Mouse (Mus musculus) heart, postnatal 10 days (tissue): ENCODE data around the gene Syn3. TPM values are rescaled to one million over a fixed set of nuclear protein-coding genes. Genes with fewer than 3 reads are reported as not detected.

Experiments used
- DNase-seq, 2 experiments: peaks; one replicate each; pipeline ENCODE4 v3.0.0; 2021
- intact Hi-C: fragments of 180-260 bp; cut with DNase I; formaldehyde crosslinking; loops from one replicate; pipeline ENCODE4 v1.15.1; 2025
- total RNA-seq, 2 experiments: library from RNA; stranded (reverse); gene quantifications; 2 replicates each; pipeline ENCODE4 v1.2.3; 2021

Gene Syn3
- total RNA-seq, 2 experiments from 2014 or later: 0.62 to 0.79 TPM

DNA sequence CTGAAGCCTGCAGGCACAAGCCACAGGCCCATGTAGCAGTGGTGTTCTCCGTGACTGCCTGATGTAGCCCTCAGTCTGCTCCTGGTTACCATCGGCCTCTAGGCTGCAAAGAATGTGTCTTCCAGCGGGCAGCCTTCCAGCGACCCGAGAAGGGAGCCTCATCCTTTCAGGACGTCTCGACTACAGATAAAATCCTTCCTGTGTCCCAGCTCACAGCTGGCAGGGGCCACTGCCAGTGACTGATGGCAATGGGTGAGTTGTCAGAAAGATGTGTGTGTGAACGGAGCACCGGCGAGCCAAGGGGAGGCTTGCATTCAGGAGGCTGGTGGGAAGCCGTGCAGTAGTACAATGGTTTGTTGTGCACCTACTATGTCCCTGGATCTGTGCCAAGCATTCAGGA, 122.8 kb downstream of the Syn3 start:
- DNase-seq: no peak
- intact Hi-C loops: no loop called here

DNA sequence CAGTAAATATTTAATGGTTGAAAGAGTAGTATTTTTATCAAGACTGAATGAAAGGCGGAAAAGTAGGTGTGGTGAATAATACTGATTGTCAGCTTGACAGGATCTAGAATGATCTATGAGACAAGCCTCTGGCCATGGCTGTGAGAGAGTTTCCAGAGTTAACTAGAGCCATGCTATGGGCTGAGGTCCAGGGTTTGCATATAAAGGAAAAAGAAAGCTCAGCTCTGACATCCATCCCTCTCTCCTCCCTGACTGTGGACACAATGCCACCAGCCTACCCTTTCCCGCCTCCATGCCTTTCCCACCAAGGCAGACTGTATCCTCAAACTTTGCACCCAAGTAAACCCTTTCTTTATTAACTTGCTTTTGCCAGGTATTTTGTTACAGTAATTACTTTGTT, 124.6 kb downstream of the Syn3 start:
- no peak for DNase-seq
- intact Hi-C loops: no loop called here

DNA sequence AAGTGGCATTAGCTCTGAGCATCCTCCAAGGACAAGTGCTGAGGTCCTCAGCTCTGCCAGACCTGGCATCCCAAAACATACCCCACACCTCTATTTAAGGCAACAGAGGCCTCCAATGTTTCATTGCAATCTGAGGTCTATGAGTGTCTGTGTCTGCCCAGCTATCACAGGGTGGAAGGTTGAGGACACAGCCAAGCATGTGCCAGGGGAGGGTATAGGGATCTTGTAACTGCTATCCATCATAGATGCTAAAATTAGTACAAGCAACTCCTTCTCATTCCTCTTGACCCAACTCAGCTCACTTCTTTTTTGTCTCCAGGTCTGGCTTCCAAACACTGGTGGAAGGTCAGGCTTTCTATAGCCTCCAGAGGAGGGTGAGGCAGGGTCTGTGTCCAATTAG, 127.1 kb downstream of the Syn3 start:
- intact Hi-C loops: no loop called here
- DNase-seq: peak in 1 of 2 experiments; percentile 33

DNA sequence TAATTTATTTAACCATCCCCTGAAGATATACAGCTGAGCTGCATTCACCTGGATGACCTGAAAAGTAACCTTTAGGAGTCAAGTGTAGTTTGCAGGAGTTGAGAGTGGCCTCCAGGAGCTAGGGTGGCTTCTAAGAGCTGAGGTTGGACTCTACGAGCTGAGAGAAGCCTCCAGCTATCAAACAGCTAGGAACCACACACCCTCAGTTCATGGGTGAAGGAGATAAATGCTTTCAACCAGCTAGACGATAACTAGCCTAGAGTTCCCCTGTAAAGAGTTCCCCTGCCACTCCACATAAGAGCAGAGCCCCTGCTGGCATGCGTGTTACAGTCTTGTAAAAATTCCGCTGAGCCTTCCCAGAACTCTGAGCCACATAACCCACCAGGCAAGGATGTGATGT, 129.3 kb downstream of the Syn3 start:
- intact Hi-C loops: no loop called here
- no peak for DNase-seq

DNA sequence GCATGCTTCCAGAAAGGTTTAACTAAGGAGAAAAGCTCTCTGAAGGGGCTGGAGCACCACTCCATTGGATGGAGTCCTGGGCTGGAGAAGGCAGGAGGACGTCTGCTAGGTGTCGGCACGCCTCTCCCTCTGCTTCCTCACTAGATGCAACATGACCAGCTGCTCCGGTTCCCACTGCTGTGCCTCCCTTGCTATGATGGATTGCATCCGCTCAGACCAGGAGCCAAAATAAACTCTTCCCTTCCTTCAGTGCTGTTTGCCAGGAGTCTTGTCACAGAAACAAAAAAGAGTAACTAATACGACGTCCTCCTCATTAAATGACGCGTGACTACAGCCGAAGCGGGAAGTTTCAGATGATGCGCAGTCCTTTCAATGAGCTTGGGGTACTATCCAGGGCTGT, 129.9 kb downstream of the Syn3 start:
- intact Hi-C loops: no loop called here

DNA sequence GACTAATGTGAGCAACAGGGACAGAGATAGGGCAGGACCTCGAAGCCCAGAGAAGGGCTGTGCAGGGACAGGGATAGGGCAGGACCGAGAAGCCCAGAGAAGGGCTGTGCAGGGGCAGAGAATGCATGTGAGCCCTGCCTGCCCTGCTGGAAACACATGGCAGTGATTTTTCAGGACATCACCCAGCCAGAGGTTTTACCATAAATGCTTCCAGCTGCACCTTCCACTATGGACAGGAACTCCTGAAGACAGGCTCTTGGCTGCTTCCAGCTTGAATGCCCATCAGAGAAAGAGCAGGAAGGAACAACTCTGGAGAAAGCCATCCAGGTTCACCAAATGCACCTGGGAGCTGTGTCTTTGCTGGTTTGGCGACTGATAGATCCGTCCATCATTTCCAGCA, 131.3 kb downstream of the Syn3 start:
- no peak for DNase-seq
- intact Hi-C loops: no loop called here

More for the DNA sequence above, 129.9 kb downstream of the Syn3 start:
- peak; percentile 63 to 65 for DNase-seq

DNA sequence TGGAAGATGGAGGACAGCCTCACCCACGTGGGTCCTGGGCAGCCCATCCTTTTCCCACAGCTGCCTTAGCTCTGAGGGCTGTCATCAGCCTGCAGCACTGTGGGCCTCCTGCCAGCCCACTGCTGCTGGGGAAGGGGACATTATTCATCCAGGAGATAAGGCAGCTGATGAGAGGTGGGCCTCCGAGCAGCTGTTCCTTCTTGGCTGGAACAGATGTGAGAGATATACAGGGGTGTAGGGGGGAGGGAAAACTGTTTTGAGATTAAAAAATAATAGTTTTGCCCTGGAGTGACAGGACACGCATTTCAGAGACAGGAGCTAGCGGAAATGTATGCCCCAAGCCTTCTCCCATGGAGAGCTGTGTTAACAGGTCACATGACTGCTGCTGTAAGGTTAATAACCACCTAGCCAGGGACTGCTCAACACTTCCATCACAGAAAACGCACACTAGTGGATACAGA, 133.0 kb downstream of the Syn3 start:
- DNase-seq: peak; percentile 79 to 83
- intact Hi-C loops: no loop called here

DNA sequence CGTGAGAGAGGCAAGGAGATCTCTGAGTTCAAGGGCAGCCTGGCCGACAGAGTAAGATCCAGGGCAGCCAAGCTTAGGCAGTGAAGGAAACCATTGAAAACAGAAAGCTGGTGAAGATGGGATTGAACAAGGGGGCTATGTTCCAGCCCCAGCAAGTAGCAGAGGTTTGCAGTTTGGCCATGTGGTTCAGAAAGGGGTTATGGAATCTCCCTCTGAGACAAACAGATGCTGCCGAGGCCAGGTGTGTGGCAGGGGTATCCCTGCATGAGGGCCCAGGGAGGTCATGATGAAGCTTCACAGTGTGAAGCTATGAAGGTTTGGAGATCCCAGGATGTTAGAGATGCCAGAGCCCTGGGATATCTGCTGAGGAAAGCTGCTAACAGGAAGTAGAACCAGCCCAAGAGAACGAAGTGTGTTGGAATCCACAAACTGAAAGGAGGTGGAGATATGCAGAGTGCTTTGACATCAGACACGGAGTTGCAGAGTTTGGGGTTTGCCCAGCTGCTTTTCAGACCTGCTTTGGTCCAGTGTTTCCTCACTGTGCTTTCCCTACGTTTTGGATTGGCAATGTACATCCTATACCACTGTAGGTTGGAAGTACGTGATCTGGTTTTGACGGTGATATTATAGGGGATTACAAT, 134.9 kb downstream of the Syn3 start:
- DNase-seq: no peak
- intact Hi-C loops: no loop called here

DNA sequence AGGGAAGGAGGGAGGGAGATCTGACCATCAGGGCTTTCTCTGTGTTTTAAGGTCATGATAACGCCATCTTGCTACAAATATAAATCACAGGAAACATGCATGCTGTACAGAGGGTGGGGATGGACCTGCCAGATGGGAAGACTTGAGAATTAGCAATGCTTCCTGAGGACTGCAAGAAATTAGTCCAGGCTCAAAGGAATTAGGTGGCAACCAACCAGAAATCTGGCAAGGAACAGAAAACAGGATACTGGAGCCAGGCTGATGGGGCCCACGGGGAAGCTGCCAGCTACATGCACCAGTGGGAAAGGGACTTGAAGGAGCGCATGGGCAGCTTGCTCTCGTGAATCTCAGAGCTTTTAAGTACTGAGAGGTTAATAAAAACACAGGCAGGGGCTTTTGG, 139.0 kb downstream of the Syn3 start:
- intact Hi-C loops: loop anchor here (5.0 kb wide), 2 partner anchors 57 to 93 kb away; partner anchors contain the start of gene Timp3
- DNase-seq: no peak

DNA sequence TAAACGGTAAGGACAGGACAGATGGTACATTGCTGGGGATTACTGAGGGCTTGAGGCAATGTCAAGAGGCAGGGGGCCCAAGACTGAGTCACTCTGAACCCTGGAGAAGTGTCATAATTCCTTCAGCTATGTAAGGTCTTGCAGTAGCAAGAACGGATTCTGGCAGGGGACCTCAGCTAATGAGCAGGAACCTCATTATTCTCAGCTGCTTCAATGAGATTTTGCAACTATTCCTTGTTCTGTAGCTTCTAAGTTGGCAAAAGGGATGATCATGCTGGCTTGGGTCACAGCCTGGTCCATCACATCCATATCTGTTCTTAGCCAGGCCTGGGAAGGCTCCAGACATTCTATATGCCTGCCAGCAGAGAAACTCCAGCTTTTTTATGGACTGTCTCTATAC, 139.5 kb downstream of the Syn3 start:
- intact Hi-C loops: loop anchor here (5.0 kb wide), 2 partner anchors 57 to 93 kb away; partner anchors contain the start of gene Timp3
- no peak for DNase-seq

DNA sequence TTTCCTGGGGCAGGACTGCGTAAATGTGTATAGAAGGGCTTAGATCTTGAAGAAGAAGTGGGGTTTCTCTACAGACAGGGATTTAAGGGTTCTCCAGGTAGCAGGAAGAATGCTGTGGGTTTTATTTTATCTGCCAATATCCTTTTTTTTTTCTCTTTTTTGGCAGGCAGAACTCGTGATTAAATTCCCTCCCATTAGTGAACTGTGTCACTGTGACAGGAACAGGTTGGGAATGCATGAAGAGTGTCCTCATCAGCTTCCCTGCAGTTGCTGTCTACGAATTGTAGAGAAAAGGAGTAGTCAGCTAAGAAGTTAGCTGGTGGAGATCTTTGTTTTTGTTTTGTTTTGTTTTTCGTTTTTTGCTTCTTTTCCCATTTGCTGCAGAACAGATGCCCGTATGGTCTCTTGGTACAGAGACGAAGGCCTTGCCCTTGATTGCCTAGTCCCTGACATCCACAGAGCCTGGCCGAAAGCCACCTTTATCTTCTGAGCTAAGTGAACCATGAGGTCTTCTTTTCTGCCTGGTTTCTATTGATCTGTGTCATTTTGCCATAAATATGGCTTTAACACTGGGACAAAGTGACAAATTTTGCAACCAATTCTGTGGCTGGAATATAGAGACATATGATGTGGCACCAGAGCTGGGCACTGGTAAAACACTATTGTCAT, 140.3 kb downstream of the Syn3 start:
- DNase-seq: no peak
- intact Hi-C loops: loop anchor here (5.0 kb wide), 2 partner anchors 56 to 94 kb away; partner anchors contain the start of gene Timp3

DNA sequence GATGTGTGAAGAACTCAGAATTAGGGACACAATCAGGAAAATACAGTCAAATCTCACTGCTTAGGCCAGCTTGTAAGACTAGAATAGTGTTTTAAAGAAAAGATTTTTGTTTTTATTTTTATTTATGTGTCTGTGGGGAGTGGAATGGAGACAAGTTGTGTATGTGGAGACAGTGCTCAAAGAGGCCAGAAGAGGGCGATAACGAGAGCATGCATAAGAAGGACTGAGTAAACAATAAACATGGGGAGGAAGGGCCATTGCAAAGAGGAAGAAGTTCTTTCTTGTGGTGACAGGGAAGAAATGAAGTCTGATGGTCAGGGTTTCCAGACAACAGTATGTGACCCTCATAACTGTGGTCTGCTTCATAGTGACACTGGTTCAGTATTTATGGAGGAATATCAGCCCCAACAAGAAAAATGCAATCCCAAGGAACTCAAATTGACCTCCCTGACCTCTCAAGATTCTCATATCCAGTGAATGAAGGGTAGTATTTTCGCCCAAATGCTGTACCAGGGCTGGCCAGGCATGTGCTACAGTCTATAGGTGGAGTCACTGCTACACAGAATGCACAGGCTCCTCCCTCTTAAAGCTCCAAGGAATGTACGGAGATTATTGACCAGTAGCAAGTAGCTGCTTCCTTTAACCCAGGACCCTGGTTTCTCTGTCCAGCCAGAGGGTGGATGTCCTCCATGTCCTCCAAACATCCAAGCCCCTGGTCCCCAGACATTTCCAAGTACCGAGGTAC, 141.7 kb downstream of the Syn3 start:
- intact Hi-C loops: loop anchor here (5.0 kb wide), 2 partner anchors 55 to 95 kb away; partner anchors contain the start of gene Timp3

DNA sequence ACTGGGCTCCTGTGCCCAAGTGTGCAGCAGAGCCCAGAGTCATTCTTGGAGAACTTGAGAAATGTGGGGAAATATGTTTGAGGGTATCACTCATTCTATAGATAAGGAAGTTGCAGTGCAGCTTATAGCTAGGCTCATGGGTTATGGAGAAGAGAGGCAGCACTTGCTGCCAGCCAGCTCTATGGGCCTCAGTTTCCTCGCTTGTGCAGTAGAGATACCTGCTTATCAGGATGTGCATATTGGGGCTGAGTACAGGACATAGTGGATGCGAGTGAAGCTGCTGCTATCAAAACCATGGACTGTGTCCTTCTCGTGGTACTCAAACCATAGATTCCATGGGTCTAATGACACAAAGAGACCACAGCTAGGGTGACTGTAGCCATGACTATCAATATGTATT, 146.2 kb downstream of the Syn3 start:
- intact Hi-C loops: no loop called here
- DNase-seq: no peak

More for the DNA sequence above, 141.7 kb downstream of the Syn3 start:
- DNase-seq: no peak

DNA sequence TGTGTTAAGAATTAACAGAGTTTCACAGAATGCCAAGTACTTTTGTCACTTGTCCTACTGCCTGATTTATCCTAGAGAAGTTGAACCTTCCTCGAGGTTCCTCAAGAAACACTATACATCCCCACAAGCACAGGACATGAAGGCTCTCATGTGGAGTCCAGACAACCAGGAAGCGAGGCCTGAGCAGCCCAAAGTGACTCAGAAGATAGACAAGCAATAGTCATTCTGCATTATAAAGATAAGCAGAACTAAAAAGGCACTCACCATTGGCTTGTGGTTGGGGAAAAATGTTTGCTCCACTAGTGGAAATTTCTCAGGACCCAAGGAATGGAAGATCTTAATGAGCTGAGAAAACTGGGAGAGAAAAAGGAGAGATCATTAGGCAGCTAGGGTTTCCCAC, 147.4 kb downstream of the Syn3 start:
- intact Hi-C loops: no loop called here
- DNase-seq: no peak

DNA sequence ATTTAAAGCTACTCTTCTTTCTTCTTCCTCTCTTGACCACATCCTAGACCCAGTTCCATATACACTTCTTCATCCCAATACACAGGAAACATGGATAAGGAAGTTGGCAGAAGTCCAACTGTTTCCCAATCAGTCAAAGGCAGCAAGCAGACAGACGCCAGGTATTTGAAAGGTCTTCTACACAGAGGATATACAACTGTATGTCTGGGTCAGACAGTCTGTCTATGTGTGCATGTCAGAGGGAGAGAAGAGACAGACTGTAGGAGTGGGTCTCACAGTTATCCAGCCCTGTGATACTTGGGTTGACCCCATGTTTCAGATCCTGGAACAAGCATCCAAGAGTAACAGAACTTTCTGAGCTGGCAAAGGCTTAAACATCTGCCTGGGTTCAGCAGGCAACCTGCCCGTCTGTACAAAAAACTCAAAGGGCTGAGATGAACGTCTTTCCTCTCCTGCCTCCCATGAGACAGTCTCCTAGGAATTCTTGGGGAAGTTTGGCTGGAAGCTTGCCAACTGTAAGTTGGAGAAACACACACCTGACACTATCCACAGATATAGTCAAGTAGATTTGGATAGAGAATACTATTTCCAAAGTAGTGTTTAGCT, 152.4 kb downstream of the Syn3 start:
- no peak for DNase-seq
- intact Hi-C loops: no loop called here

DNA sequence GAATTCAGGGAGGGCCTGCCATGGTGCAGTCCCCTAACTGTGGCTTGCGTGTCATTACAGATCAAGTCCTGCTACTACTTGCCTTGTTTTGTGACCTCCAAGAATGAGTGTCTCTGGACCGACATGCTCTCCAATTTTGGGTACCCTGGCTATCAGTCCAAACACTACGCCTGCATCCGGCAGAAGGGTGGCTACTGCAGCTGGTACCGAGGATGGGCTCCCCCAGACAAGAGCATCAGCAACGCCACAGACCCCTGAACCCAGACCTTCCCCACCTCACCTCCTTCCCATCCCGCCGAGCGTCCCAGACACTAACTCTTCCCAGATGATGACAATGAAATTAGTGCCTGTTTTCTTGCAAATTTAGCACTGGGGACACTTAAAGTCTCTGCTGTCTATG, 153.1 kb downstream of the Syn3 start:
- intact Hi-C loops: no loop called here

DNA sequence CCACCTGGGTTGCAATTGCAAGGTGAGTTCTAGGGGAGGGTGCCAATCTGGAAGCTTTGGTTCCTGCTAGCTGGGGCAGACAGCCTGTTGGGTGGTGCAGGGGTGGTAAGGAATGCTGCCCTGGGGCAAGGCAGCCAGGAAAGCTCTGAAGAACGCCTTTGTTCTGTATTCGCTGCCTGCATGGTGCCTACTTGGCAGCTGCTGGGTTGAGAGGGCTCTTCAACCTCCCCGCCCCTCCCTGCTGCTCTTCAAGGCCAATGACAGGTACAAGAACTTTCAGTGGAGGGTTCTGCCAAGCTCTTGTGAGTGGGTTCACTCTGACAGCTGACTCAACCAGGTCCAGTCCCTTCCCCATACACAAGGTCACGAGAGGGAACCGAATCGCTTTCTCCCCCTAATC, 154.0 kb downstream of the Syn3 start:
- intact Hi-C loops: no loop called here
- DNase-seq: no peak

More for the DNA sequence above, 153.1 kb downstream of the Syn3 start:
- DNase-seq: no peak

DNA sequence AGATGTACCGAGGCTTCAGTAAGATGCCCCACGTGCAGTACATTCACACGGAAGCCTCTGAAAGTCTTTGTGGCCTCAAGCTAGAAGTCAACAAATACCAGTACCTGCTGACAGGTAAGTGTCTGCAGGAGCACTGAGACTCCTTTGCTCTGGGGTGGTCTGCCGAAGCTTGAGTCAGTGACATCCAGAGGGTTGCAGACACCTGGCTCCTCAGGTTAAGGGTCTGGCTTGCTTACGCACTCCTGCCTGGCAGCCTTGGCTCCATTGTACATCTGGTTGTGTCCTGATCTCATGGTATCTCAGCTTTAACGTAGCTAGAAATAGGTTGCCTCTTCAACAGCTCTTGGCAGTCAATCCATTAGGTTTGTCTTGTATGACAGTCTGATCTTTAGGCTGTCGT, 154.8 kb downstream of the Syn3 start:
- no peak for DNase-seq
- intact Hi-C loops: no loop called here

DNA sequence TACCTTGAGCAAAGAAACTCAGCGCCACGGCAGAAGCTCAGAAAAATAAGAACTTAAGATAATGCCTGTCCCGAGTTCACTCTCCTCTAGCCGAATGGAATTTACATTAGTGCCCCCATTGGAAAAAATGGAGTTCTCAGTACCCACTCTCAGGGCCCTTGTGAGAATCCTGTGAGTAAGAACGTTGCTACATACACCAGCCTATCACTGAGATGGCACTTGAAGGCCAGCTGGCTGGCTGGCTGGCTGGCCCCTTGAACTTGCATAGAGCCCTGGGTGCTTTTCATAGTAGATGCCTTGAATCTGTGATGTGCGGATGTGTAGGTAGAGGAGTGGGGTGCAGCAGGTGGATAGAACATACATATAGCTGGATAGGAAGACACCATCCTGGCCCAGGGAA, 155.3 kb downstream of the Syn3 start:
- DNase-seq: no peak
- intact Hi-C loops: no loop called here

DNA sequence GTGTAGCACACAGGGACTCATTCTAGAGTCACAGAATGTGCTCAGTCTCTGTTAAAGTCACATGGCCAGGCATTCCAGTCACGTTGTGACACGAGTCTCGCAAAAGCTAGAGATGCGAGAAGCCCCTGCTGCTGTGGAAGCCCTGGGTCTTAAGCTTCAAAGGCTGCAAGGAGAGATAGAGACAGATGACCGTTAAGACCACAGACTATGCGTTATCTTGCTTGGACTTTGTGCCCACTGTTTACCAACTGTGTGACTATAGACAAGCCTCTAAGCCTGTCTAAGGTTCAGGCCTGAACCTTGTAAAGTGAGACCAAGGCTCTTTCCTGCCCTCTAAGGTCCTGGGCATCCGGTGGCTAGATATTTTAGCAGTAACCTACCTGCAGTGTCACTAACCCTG, 156.0 kb downstream of the Syn3 start:
- intact Hi-C loops: no loop called here

DNA sequence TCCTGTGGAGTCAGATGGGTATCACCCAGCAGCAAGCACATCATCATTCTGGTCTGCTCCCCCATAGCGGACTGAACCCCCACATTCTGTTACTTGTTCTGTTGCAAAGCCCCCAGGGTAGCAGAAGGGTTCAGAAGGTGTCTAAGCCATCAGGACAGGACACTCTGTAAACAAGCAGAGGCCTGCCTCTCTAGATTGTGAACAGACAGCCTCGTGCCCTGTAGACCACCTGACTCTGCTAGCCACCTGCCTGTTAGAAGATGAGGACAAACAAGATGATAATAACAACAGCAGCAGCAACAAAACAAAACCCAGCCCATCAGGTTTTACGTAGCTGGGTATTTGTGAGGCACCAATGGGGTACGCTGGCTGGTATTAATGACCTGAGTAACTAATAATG, 156.5 kb downstream of the Syn3 start:
- intact Hi-C loops: no loop called here
- DNase-seq: no peak

More for the DNA sequence above, 156.0 kb downstream of the Syn3 start:
- no peak for DNase-seq
